Mouse (Mus musculus) neural tube, embryonic 11.5 days (tissue): ENCODE data around the gene Pdss1. TPM values are rescaled to one million over a fixed set of nuclear protein-coding genes. Genes with fewer than 3 reads are reported as not detected.

Source experiments
- ATAC-seq: fragments of 200-750 bp; cut with Nextera tagmentation; 2 replicates; pipeline ENCODE4 v1.8.0; 2017; ENCODE audit warnings: moderate number of reproducible peaks, mild to moderate bottlenecking, moderate TSS enrichment, moderate library complexity; ENCODE audit not compliant: insufficient read depth, low FRiP score, low TSS enrichment
- DNase-seq: peaks from one replicate; pipeline ENCODE4 v3.0.0-alpha.2; 2015; ENCODE audit warnings: low spot score
- H3K27ac ChIP-seq: fragments of 300-500 bp; sonication (generic); 2 replicates; pipeline ENCODE4 v1.5.1; 2014; ENCODE audit warnings: low read depth, mild to moderate bottlenecking, low read length
- H3K27me3 ChIP-seq: fragments of 300-500 bp; sonication (generic); 2 replicates; pipeline ENCODE4 v1.6.1; 2014; ENCODE audit warnings: mild to moderate bottlenecking, low read length, mixed read lengths; ENCODE audit not compliant: control insufficient read depth, insufficient read depth
- H3K36me3 ChIP-seq: fragments of 300-500 bp; sonication (generic); 2 replicates; pipeline ENCODE4 v1.6.1; 2014; ENCODE audit warnings: mild to moderate bottlenecking, low read length, moderate library complexity, mixed read lengths; ENCODE audit not compliant: control insufficient read depth, insufficient read depth
- H3K4me1 ChIP-seq: fragments of 300-500 bp; sonication (generic); 2 replicates; pipeline ENCODE4 v1.6.1; 2014; ENCODE audit warnings: low read length, mixed read lengths; ENCODE audit not compliant: control insufficient read depth, insufficient read depth
- H3K4me2 ChIP-seq: fragments of 300-500 bp; sonication (generic); 2 replicates; pipeline ENCODE4 v1.6.1; 2014; ENCODE audit warnings: low read depth, mild to moderate bottlenecking, moderate library complexity
- H3K4me3 ChIP-seq: fragments of 300-500 bp; sonication (generic); 2 replicates; pipeline ENCODE4 v1.5.1; 2014; ENCODE audit warnings: low read depth, low read length
- H3K9ac ChIP-seq: fragments of 300-500 bp; sonication (generic); 2 replicates; pipeline ENCODE4 v1.6.1; 2014; ENCODE audit warnings: mild to moderate bottlenecking, low read length
- H3K9me3 ChIP-seq: fragments of 300-500 bp; sonication (generic); 2 replicates; pipeline ENCODE4 v1.6.1; 2016; ENCODE audit warnings: low read length; ENCODE audit not compliant: control insufficient read depth
- WGBS: fragments of 180-500 bp; shearing (Covaris S2); extraction: QIAGEN DNeasy Blood & Tissue Kit; methylation state at CpG from one replicate; pipeline ENCODE4 v1.1.7; 2014; 5-methylcytosine and 5-hydroxymethylcytosine counted together
- polyA plus RNA-seq: library from polyadenylated mRNA; unstranded; fragments of >200 nt; fragmentation: Nextera tagmentation; extraction: Ambion mirVana; gene quantifications from 2 replicates; pipeline ENCODE4 v1.2.1, GENCODE M21; 2014

Gene Pdss1
- polyA plus RNA-seq, 1 experiment from 2014 or later, result 22.6 TPM

- ATAC-seq (no peak), DNase-seq (no peak)
- no peak overlapping the region for H3K27ac ChIP-seq
- H3K4me3 ChIP-seq, result no peak overlapping the region
- no peaks in the 10 kb centered on the region for H3K36me3 ChIP-seq
- no peaks in the 10 kb centered on the region for H3K9me3 ChIP-seq
- WGBS, result 84% methylated on average over 3 of the region's 3 CpGs
- H3K4me2 ChIP-seq, result no peak overlapping the region
- H3K4me1 ChIP-seq, result no peaks in the 10 kb centered on the region
- no peak overlapping the region for H3K9ac ChIP-seq
- no peaks in the 10 kb centered on the region for H3K27me3 ChIP-seq
Measured at GRCm38 (mm10) chr2:22977387-22977973, 82.2 kb downstream of the Pdss1 start.

GRCm38 (mm10) chr2:22985973-22986657, 90.8 kb downstream of the Pdss1 start:
- Histone ChIP-seq H3K27me3 (no peaks in the 10 kb centered on the region), H3K4me2 (no peak overlapping the region), H3K4me1 (no peaks in the 10 kb centered on the region), H3K4me3 (no peak overlapping the region), H3K36me3 (no peaks in the 10 kb centered on the region), H3K9ac (no peak overlapping the region), H3K27ac (no peak overlapping the region), H3K9me3 (no peaks in the 10 kb centered on the region)
- 78% methylated on average over 2 of the region's 2 CpGs for WGBS
- ATAC-seq, result no peak
- no peak for DNase-seq

Other genes starting within 250 kb of the Pdss1 start
- 0.27 and 0.50 TPM in 2 replicates for gene Apbb1ip, start 121.4 kb upstream of the Pdss1 start, polyA plus RNA-seq
- gene Abi1, start 144.7 kb downstream of the Pdss1 start, polyA plus RNA-seq, result 47.1 and 48.1 TPM in 2 replicates
- gene Acbd5, start 172.6 kb downstream of the Pdss1 start, polyA plus RNA-seq, result 43.5 and 45.1 TPM in 2 replicates